Mouse (Mus musculus): Measurements from ENCODE around the gene Prune1. TPM values are rescaled to one million over a fixed set of nuclear protein-coding genes. Genes with fewer than 3 reads are reported as not detected.
A peak's percentile ranks its signal among the peaks of the same experiment; 100 is the strongest.

Gene Prune1
- polyA plus RNA-seq, 2 experiments, result 21.8 to 31.5 TPM

DNA sequence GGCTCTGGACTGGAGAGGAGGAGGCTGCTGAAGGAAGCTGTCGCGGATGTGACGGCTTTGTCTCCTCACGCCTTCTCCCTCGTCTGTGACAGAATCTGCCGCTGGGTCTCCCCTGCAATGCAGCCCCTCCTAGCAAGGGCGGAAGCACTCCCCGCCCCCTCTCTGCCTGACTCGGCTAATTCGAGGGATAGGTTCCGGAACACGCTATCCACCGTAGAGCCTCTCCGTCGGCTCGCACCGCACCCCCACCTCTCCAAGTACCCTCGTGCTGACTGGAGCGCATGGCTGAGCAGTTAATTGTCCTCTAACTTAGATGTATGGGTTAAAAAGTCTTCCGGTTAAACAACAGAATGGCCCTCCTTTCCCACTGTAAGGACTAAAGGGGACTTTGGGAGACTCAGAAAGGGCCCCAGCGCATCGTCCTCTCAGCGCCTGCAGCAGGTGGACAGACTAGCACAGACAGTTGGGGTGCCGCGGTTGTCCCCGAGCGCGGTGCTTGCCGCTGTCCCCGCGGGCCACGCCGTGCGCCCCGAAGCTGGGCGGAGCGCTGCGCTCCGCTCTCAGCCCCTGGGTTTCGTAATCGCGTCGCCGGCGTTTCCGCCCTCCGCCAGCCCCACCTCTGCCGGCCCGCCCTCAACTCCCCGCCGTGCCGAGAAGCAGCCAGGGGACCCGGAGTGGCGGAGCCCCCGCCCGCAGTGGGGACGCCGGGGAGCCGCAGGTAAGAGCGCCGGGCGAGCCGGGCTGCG, 53.6 kb downstream of the Prune1 start, which contains the start of gene Cdc42se1:
Cdc42se1 (plus strand) TSS at position 585 of the 746 bp plus-strand sequence.
- TF ChIP-seq POLR2A (IDR thresholded peaks at IDR 0.05; ENCODE audit: borderline replicate concordance, extremely low read depth, insufficient read depth, insufficient read length), result peak; percentile 83; the same call in 1 of the 2 replicates
- under 1% methylated on average over 64 of the region's 64 CpGs for WGBS
- no peaks in the 10 kb centered on the region for H3K27me3 ChIP-seq (ENCODE audit: control insufficient read depth, insufficient read depth, low read length)
- H3K9ac ChIP-seq (ENCODE audit: low read depth, low read length, severe bottlenecking), result peak within 1 kb of the TSS; percentile 84
- ATAC-seq (ENCODE audit: low FRiP score, low read depth) (peak; percentile 87), DNase-seq (ENCODE audit: low spot score) (peak; percentile 94)
- peaks cover 28% of the 10 kb centered on the region for H3K4me1 ChIP-seq (ENCODE audit: control insufficient read depth, insufficient read depth, low read length)
- H3K4me2 ChIP-seq (replicated peaks; ENCODE audit: low read depth, low read length, severe bottlenecking), result peak within 1 kb of the TSS; percentile 73
- peak within 1 kb of the TSS; percentile 75 for H3K4me3 ChIP-seq (replicated peaks; ENCODE audit: low read length)
- H3K36me3 ChIP-seq (ENCODE audit: control insufficient read depth, insufficient read depth, low read length), result peaks cover 35% of the 10 kb centered on the region
- H3K9me3 ChIP-seq (ENCODE audit: control insufficient read depth, low read length), result no peaks in the 10 kb centered on the region
- H3K27ac ChIP-seq (replicated peaks; ENCODE audit: low read depth, low read length), result peak within 1 kb of the TSS; percentile 86

DNA sequence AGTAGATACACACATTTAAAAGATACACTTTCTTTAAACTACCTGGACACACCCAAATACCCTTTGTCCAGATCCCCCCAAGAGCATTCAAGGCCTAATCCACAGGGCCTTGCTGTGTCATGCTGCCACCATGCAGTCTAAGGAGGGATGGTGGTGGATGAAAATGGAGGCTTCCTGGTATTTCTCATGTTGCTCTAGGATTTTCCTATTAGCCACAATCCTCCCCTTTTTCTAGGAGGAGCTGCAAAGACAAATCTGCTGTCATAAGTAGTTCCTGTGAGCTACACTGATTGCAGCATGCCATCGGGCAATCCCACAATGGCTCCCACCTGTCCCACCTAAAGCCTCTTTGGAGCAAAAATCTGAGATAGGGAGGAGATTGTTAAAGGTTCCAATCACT, 54.7 kb downstream of the Prune1 start:
- Histone ChIP-seq H3K4me1 (ENCODE audit: control insufficient read depth, insufficient read depth, low read length) (peaks cover 28% of the 10 kb centered on the region), H3K27ac (replicated peaks; ENCODE audit: low read depth, low read length) (no peak overlapping the region), H3K36me3 (ENCODE audit: control insufficient read depth, insufficient read depth, low read length) (peaks cover 23% of the 10 kb centered on the region), H3K4me3 (replicated peaks; ENCODE audit: low read length) (peak overlapping the region; percentile 75), H3K9me3 (ENCODE audit: control insufficient read depth, low read length) (no peaks in the 10 kb centered on the region), H3K9ac (ENCODE audit: low read depth, low read length, severe bottlenecking) (peak overlapping the region; percentile 84), H3K4me2 (replicated peaks; ENCODE audit: low read depth, low read length, severe bottlenecking) (peak overlapping the region; percentile 73), H3K27me3 (ENCODE audit: control insufficient read depth, insufficient read depth, low read length) (no peaks in the 10 kb centered on the region)
- TF ChIP-seq POLR2A (IDR thresholded peaks at IDR 0.05; ENCODE audit: borderline replicate concordance, extremely low read depth, insufficient read depth, insufficient read length), result no peak
- no peak for DNase-seq (ENCODE audit: low spot score)
- WGBS, result 21% methylated on average over 1 of the region's 1 CpGs
- no peak for ATAC-seq (ENCODE audit: low FRiP score, low read depth)

DNA sequence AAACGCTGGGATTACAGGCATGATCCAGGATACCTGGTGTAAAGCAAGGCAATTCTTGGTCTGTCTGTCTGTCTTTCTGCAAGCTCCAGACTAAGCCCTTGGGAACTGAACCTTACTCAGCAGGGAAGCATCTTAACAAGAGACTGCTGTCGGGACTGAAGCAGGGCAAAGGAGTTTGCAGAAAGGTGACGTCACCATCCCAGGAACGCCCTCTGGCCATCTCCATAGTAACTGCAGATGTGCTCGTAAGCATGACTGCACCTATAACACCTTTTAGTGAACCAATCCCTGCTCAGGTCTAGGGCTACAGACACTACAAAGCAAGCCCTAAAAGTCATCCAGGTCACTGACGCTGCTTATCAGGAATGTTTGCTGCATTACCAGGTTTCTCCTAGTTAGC, 57.6 kb downstream of the Prune1 start:
- Histone ChIP-seq H3K27me3 (ENCODE audit: control insufficient read depth, insufficient read depth, low read length) (no peaks in the 10 kb centered on the region), H3K9me3 (ENCODE audit: control insufficient read depth, low read length) (no peaks in the 10 kb centered on the region), H3K4me1 (ENCODE audit: control insufficient read depth, insufficient read depth, low read length) (peaks cover 7% of the 10 kb centered on the region; the same call in 1 of the 2 replicates), H3K4me2 (replicated peaks; ENCODE audit: low read depth, low read length, severe bottlenecking) (no peak overlapping the region), H3K9ac (ENCODE audit: low read depth, low read length, severe bottlenecking) (no peak overlapping the region), H3K4me3 (replicated peaks; ENCODE audit: low read length) (no peak overlapping the region), H3K27ac (replicated peaks; ENCODE audit: low read depth, low read length) (no peak overlapping the region), H3K36me3 (ENCODE audit: control insufficient read depth, insufficient read depth, low read length) (peaks cover 32% of the 10 kb centered on the region)
- TF ChIP-seq POLR2A (IDR thresholded peaks at IDR 0.05; ENCODE audit: borderline replicate concordance, extremely low read depth, insufficient read depth, insufficient read length), result no peak
- ATAC-seq (ENCODE audit: low FRiP score, low read depth), result no peak
- DNase-seq (ENCODE audit: low spot score), result no peak
- 22% methylated on average over 6 of the region's 6 CpGs for WGBS

DNA sequence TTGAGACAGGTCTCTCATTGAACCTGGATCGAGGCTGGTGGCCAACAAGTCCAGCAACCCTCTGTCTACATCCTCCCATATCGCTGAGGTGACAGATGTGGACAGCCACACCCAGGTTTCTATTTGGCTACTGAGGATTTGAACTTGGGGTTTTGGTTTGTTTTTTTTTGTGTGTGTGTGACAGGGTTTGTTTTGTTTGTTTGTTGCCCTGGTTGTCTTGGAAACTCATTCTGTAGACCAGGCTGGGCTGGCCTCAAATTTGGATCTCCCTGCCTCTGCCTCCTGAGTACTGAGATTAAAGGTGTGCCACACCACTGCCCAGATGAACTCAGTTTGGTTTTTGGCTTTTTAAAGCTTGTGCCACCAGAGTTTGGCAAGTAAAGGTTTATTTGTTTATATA, 58.8 kb downstream of the Prune1 start:
- peaks cover 39% of the 10 kb centered on the region for H3K36me3 ChIP-seq (ENCODE audit: control insufficient read depth, insufficient read depth, low read length)
- WGBS, result 100% methylated on average over 2 of the region's 2 CpGs

DNA sequence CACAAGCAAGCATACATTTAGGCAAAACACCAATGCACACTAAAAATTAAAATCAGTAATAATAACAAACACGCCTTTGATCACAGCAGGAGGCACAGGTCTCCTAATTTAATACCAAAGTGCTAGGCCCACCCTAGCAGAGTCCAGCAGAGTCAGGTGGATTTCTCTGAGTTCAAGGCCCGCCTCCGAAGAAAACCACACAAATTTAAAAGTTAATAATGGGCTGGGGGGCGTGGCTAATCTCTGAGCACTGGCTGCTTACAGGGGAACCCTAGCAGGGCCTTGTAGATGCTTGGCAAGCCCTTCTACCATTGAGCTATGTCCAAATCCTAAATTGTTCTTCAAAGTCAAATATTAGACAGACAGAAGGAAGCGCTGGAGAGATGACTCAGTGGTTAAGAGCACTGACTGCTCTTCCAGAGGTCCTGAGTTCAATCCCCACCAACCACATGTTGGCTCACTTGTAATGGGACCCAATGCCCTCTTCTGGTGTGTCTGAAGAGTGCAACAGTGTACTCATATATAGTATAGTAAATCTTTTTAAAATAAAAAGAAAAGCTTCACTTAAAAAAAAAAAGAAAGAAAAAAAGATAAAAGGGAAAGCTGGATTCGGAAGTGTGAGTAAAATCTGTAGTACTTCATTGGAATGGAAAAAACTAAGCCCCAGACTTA, 63.3 kb downstream of the Prune1 start:
- Histone ChIP-seq H3K27ac (replicated peaks; ENCODE audit: low read depth, low read length) (peak overlapping the region; percentile 100), H3K4me2 (replicated peaks; ENCODE audit: low read depth, low read length, severe bottlenecking) (peak overlapping the region; percentile 56), H3K4me1 (ENCODE audit: control insufficient read depth, insufficient read depth, low read length) (peaks cover 12% of the 10 kb centered on the region), H3K4me3 (replicated peaks; ENCODE audit: low read length) (peak overlapping the region; percentile 82), H3K36me3 (ENCODE audit: control insufficient read depth, insufficient read depth, low read length) (peaks cover 38% of the 10 kb centered on the region), H3K27me3 (ENCODE audit: control insufficient read depth, insufficient read depth, low read length) (no peaks in the 10 kb centered on the region), H3K9me3 (ENCODE audit: control insufficient read depth, low read length) (no peaks in the 10 kb centered on the region), H3K9ac (ENCODE audit: low read depth, low read length, severe bottlenecking) (no peak overlapping the region)
- WGBS, result 78% methylated on average over 6 of the region's 6 CpGs
- no peak for TF ChIP-seq POLR2A (IDR thresholded peaks at IDR 0.05; ENCODE audit: borderline replicate concordance, extremely low read depth, insufficient read depth, insufficient read length)
- ATAC-seq (ENCODE audit: low FRiP score, low read depth) (no peak), DNase-seq (ENCODE audit: low spot score) (no peak)

More for the DNA sequence above, 58.8 kb downstream of the Prune1 start:
- no peak overlapping the region for H3K4me2 ChIP-seq (replicated peaks; ENCODE audit: low read depth, low read length, severe bottlenecking)
- no peaks in the 10 kb centered on the region for H3K9me3 ChIP-seq (ENCODE audit: control insufficient read depth, low read length)
- H3K27ac ChIP-seq (replicated peaks; ENCODE audit: low read depth, low read length), result no peak overlapping the region
- no peak overlapping the region for H3K9ac ChIP-seq (ENCODE audit: low read depth, low read length, severe bottlenecking)
- DNase-seq (ENCODE audit: low spot score), result no peak
- no peaks in the 10 kb centered on the region for H3K27me3 ChIP-seq (ENCODE audit: control insufficient read depth, insufficient read depth, low read length)
- ATAC-seq (ENCODE audit: low FRiP score, low read depth), result no peak
- no peak overlapping the region for H3K4me3 ChIP-seq (replicated peaks; ENCODE audit: low read length)
- TF ChIP-seq POLR2A (IDR thresholded peaks at IDR 0.05; ENCODE audit: borderline replicate concordance, extremely low read depth, insufficient read depth, insufficient read length), result no peak
- H3K4me1 ChIP-seq (ENCODE audit: control insufficient read depth, insufficient read depth, low read length), result peaks cover 9% of the 10 kb centered on the region; the same call in 1 of the 2 replicates

Measured in limb, embryonic 14.5 days (tissue).